Mouse (Mus musculus): ENCODE measurements around the gene Zfp719.

GRCm38 (mm10) chr7:43553153-43553552 is 26.3 kb upstream of the Zfp719 start:
- TF ChIP-seq CTCF (IDR thresholded peaks at IDR 0.05; ENCODE audit: low read depth), result no peak
- no peak for TF ChIP-seq EP300 (optimal IDR thresholded peaks at IDR 0.05)

Measured in stomach, postnatal 0 days (tissue).